Mouse (Mus musculus) forebrain, embryonic 10.5 days (tissue): ENCODE measurements around the gene Ndufb10. TPM values are rescaled to one million over a fixed set of nuclear protein-coding genes. Genes with fewer than 3 reads are reported as not detected.

Experiments
- polyA plus RNA-seq: library from polyadenylated mRNA; unstranded; fragments of >200 nt; fragmentation: Nextera tagmentation; extraction: Ambion mirVana; gene quantifications from 2 replicates; pipeline ENCODE4 v1.2.1, GENCODE M21; 2016

The Ndufb10 gene
- polyA plus RNA-seq, 1 experiment from 2014 or later = 194 TPM

Other genes with a start within 250 kb of the Ndufb10 start
- gene Mlst8, start 245.4 kb downstream of the Ndufb10 start, polyA plus RNA-seq = 36.8 and 40.0 TPM in 2 replicates
- 3.8 and 4.3 TPM in 2 replicates for gene Caskin1, start 235.9 kb downstream of the Ndufb10 start, polyA plus RNA-seq
- gene Traf7, start 196.5 kb downstream of the Ndufb10 start, polyA plus RNA-seq = 128 and 132 TPM in 2 replicates
- gene Rab26, start 190.3 kb downstream of the Ndufb10 start, polyA plus RNA-seq = 1.9 and 3.5 TPM in 2 replicates
- 12.9 and 16.3 TPM in 2 replicates for gene Pkd1, start 174.6 kb downstream of the Ndufb10 start, polyA plus RNA-seq
- 75.3 and 75.4 TPM in 2 replicates for gene Tsc2, start 91.8 kb downstream of the Ndufb10 start, polyA plus RNA-seq
- gene Nthl1, start 91.8 kb downstream of the Ndufb10 start, polyA plus RNA-seq = 26.9 and 29.5 TPM in 2 replicates
- 25.9 and 27.1 TPM in 2 replicates for gene Slc9a3r2, start 74.2 kb downstream of the Ndufb10 start, polyA plus RNA-seq
- not detected in 2 replicates for gene Npw, start 66.0 kb downstream of the Ndufb10 start, polyA plus RNA-seq
- 27.5 and 30.6 TPM in 2 replicates for gene Zfp598, start 54.8 kb downstream of the Ndufb10 start, polyA plus RNA-seq
- 9.7 and 11.0 TPM in 2 replicates for gene Syngr3, start 34.5 kb downstream of the Ndufb10 start, polyA plus RNA-seq
- 57.7 and 60.3 TPM in 2 replicates for gene Gfer, start 28.3 kb downstream of the Ndufb10 start, polyA plus RNA-seq
- gene Noxo1, start 28.2 kb downstream of the Ndufb10 start, polyA plus RNA-seq = 0.79 and 1.0 TPM in 2 replicates
- 162 and 167 TPM in 2 replicates for gene Tbl3, start 16.8 kb downstream of the Ndufb10 start, polyA plus RNA-seq
- 0.43 and 0.69 TPM in 2 replicates for gene Rnf151, start 6.4 kb downstream of the Ndufb10 start, polyA plus RNA-seq
- 1,888 and 1,960 TPM in 2 replicates for gene Rps2, start 6.4 kb downstream of the Ndufb10 start, polyA plus RNA-seq
- not detected in 2 replicates for gene Rpl3l, start 3.3 kb upstream of the Ndufb10 start, polyA plus RNA-seq
- gene Msrb1, start 12.2 kb upstream of the Ndufb10 start, polyA plus RNA-seq = 22.2 and 22.8 TPM in 2 replicates
- gene Hs3st6, start 28.5 kb upstream of the Ndufb10 start, polyA plus RNA-seq = 0.50 and 0.68 TPM in 2 replicates
- 0.09 TPM in 1 of 2 replicates, not detected in the other for gene Meiob, start 79.8 kb upstream of the Ndufb10 start, polyA plus RNA-seq
- gene Hagh, start 115.7 kb upstream of the Ndufb10 start, polyA plus RNA-seq = 24.5 and 26.4 TPM in 2 replicates
- gene Fahd1, start 125.9 kb upstream of the Ndufb10 start, polyA plus RNA-seq = 16.6 and 19.0 TPM in 2 replicates
- 0.17 and 0.36 TPM in 2 replicates for gene Igfals, start 141.5 kb upstream of the Ndufb10 start, polyA plus RNA-seq
- gene Nubp2, start 161.9 kb upstream of the Ndufb10 start, polyA plus RNA-seq = 81.3 and 82.5 TPM in 2 replicates
- gene Spsb3, start 162.2 kb upstream of the Ndufb10 start, polyA plus RNA-seq = 42.8 and 45.3 TPM in 2 replicates
- 30.3 and 30.4 TPM in 2 replicates for gene Eme2, start 170.6 kb upstream of the Ndufb10 start, polyA plus RNA-seq
- 100 and 103 TPM in 2 replicates for gene Mrps34, start 170.6 kb upstream of the Ndufb10 start, polyA plus RNA-seq
- gene Nme3, start 172.0 kb upstream of the Ndufb10 start, polyA plus RNA-seq = 50.1 and 51.8 TPM in 2 replicates
- gene Mapk8ip3, start 212.5 kb upstream of the Ndufb10 start, polyA plus RNA-seq = 36.2 and 37.3 TPM in 2 replicates
- gene Jpt2, start 236.2 kb upstream of the Ndufb10 start, polyA plus RNA-seq = 502 and 521 TPM in 2 replicates